Mouse (Mus musculus) yolk sac, embryonic 10.5 days (tissue): ENCODE results near the gene 2310007B03Rik.
"Not testable (repeated sequence)": the region's sequence is repeated elsewhere in the genome, so short reads cannot be mapped to it uniquely, and the experiment has no call there.

Experiments
- DNase-seq: peaks from one replicate; pipeline ENCODE4 v3.0.0-alpha.2; 2017; ENCODE audit warnings: low spot score

Gene 2310007B03Rik

DNA sequence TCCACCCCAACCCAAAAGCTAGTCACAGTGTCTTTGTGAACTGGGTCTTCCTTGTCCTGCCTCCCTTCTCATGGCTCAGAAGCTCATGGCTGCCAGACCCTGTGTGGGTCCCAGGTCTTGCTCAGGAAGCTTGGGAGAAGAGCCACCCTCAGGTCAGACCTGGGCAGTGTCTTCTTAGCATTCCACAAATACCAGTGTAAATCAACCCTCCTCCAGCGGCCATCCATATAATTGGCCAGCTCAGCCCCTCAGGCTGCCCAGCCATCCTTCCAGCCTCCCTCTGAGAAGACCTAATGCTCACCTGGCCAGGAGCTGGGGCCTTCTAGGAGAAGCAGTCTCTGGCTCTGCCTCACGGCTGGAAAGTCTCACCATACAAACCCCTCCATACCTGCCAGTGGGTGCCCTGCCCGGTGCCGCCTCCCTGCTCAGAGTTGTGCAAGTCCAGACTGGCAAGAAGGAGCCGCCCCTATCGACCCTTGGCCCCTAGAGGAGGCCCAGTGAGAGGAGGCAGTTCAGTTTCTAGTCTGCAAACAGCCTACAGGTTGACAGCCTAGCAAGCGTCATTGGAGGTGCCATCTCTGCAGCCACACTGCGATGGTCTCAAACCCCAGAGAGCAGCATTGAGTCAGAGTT is at the start of gene 2310007B03Rik:
2310007B03Rik (minus strand) TSS at position 448 of the 633 bp plus-strand sequence.
- DNase-seq: no peak

DNA sequence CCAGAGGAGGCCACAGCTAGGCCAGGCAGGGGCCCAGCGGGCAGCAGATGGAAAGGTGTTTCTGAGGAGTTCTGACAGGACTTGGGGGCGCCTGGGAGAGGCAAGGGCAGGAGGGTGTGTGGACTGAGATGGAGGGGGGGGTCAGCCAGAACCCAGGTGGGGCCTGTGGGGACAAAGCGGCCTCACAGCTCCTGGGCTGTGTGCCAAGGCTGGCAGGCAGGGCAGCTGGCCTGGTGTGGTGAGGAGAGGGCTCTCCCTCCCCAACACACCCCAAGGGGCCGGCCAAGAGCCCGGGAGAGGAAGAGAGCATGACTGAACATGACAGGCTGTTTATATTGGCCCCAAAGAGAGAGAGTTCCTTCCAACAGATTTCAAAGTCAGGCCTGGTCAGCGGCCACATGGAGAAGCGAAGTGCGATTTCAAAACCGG is 49.5 kb upstream of the 2310007B03Rik start:
- DNase-seq: no peak

DNA sequence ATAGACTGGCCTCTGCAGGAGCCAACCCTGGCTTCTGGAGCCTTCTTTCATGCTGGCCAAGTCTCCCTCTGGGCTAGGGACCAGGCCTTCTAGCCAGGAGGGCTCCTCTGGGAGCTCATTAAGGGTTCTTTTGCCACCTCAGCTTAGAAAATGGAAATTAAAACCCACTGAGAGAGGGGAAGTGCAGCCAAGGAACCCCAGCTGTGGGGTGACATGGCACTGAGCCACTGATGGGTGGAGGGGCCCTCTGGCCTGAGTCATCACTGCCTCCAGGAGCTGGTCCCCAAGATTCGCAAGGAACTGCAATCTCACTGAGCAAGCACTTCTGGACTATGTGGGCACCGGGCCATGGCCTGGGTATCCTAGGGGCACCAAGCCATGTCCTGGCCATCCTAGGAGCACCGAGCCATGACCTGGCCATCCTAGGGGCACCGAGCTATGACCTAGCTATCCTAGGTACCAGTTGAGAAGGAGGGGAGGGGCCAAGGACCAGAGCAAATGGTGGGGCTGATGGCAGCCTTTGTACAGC is 46.9 kb upstream of the 2310007B03Rik start:
- DNase-seq: no peak

DNA sequence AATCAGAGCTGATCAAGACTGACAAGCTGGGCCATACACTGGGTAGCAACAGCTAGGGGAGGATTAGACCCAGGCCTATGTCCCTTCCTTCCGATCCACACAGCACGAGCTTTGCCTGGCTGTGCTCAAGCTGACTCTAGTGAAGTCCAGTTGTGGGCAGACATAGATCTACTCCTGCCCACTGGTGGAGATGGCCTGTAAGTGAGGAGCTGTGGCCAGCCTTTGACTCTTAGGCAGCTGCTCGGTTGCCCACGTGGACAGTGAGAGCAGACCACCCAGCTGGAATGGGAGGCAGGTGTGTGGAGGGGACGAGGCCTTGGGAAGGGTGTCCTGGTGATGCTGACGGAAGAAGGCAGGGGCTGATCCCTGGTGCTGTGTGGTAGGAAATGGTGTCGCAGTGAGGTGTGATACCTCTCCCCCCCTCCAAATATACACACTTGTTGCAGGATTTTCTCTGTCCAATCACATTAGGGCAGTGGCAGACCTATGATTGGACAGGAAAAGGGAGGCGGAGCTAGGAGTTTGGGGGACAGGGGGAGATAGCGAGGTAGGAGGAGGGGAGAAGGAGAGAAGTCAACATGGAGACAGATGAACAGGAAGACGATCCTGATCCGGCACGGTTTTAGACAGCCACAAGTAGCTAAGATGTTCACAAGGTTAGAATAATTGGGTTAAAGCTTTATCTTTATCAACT is 45.7 kb upstream of the 2310007B03Rik start:
- no peak for DNase-seq

DNA sequence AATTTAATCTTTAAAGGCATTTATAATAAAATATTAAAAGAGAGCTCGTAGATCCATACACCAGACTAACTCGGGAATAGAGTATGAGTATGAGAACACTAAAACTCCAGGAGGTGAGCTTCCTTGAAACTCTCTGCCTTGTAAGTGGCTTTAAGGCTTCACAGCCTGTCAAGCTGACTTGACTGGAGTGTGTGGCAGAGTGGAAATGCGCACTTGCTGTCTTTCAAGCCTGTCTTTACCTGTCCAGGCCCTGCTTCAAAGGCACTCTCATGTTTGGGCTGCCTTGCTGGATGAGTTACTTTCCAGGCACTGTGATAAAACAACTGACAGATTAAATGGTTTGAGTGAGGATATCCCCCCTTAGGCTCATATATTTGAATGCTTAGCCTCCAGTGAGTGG is 37.2 kb upstream of the 2310007B03Rik start:
- no peak for DNase-seq

DNA sequence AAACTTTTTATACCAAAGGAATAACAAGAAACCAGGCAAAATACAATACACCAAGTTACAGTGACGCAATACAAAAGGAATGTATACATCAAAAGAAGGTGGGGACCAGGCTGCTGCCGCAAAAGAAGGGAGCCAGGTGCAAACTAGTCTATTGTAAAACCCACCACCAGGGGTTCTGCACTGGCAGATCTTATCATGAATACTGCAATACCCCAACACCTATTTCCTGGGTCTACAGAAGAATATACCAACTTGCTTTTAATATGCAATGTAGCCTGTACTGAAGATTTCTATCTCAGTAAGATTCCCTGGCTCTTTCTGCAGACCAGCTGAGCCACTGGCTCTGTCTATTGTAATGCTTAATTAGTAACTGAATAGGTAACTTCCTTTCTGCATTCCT is 36.7 kb upstream of the 2310007B03Rik start:
- DNase-seq: not testable (repeated sequence)

DNA sequence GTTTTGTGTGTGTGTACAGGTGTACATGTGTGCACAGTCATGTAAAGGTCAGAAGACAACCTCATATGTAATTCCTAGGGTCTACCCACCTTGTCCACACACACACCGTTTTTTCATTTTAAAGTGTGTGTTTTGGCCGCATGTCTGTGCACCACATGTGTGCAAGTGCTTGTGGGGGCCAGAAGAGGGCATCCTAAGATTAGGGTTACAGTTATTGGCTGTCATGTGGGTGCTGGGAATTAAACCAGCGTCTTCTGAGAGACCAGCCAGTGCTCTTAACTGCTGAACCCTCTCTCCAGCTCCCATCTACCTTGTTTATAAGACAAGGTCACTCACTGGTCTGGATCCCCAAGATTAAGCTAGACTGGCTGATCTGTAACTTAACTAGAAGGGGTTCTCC is 34.2 kb upstream of the 2310007B03Rik start:
- no peak for DNase-seq

DNA sequence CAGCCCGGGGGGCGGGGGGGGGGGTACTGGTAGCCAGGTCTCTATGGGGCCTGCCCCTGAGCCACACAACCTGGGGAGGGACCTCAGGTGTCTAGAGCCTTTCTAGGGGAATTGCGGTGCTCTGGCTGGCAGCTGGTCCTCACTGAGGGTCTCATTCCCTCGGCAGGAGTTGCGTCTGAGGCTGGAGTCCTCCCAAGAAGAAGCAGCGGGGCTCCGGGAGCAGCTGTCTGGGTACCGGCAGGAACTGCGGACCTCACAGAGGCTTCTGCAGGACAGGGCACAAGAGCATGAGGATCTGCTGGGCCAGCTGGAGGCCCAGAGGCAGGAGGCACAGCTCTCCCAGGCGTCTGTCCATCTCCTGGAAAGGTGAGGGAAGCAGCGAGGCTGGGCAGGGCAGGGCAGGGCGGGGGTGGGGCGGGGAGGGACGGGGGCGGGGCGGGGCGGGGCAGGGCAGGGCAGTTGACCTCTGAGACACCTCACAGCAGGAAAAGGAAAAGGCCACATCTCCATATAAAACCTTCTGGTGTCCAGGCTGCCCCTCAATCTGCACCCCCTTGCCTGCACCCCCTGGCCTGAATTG is 30.1 kb upstream of the 2310007B03Rik start:
- DNase-seq: no peak

DNA sequence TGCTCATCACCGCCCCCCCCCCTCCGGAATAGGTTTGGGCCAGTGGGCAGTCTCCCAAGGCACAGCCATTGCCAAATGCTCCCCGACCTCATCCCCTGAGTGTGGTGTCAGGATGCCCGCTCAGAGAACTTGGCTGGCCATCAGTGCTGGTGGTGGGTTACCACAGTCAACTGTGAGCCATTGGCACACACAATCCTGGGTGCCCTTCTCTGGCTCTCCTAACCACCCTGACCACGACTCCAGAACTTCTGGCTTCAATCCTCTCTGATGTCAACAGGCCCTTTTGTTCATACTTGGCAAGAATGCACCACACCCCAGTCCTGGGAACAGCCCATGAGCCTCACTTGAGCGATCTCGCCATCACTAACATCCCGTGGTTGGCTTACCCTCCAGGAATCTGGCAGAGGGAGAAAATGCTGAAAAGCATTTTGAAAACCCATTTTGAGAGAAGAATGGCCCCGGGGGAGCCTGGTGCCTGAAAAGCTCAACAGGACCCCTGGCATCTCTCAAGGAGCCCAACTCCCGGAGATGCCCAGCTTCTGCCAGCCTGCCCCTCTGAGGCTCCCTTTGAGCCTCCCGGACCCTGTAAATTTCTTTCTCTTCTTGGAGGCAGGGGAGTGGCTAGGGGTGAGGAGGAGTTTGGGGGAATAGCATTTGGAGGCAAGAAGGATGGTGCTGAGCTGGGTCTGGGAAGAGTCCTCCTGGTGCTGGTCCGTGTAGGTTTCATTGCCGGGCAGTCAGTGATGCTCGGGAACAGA is 23.5 kb upstream of the 2310007B03Rik start:
- no peak for DNase-seq

DNA sequence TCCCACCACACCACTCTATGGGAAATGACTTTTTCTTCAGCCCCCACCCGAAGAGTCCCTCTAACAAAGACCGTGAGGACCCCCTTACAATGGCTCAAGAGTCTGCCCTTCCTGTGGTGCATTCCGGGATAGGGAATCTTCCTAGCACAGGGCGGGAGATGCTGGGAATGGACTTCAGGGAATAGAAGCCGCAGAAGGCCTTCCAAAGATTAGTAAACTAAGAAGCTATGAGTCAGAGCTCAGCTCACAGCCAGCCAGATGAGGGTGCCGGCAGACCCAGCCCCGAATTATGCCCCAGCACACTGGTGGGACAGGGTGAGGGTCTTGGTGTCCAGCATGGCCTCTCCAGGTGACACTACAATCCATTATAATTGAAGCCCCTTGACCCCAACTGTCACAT is 21.5 kb upstream of the 2310007B03Rik start:
- no peak for DNase-seq

DNA sequence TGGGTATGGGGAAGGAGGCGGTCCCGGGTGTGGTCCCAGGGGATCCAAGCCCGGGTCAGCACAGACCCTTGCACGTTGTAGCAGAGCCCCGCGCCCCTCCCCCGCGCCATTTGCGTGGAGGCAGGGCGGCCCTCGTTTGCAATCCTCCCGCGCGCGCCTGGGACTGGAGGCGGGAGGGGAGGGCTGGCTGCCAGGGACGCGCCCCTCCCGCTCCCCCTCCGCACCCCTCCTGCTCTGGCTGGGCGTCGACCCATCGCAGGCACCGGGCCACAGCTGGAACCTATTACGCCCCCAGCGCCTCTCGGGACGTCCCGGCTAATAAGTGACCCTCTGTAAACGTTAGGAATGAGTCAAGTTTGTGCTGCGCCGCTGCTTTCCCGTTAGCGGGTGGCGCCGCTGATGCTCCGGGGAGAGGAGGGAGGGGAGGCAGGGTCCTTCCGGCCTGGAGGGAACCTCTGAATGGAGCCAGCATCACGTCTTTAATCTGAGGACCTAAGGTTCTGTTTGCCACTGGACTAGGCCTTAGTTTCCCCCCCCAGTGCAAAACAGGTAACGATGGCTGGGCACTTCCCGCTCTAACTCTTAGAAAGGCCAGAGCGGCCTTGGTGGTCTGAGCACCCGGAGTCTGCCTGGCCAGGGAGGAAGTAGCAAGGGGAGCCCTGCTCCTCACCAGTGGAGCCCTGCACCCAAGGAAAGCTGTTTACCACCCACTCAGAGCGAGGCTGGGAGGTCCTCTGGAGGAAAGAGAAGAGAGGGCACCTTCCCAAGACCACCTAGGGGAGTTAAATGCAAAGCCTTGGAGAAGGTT is 16.0 kb upstream of the 2310007B03Rik start:
- peak; percentile 48 for DNase-seq

DNA sequence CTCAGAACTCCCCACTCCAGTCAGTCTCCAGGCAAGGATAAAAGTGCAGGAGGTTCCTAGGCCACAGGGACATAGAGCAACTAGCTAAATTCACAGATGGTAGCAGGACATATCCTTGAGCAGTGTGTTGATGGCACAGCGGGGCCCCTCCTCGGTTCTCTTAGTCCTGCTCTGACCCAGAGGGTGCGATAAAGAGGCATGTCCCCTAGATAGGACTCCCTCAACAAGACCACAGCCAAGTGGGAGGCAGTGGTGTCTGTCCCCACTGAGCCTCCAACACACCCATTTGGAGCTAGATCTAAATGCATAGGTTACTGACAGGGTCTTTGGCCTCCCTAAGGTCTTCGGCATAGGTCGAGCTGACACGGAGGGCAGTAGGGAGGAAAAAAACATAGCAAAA is 15.1 kb upstream of the 2310007B03Rik start:
- DNase-seq: no peak

DNA sequence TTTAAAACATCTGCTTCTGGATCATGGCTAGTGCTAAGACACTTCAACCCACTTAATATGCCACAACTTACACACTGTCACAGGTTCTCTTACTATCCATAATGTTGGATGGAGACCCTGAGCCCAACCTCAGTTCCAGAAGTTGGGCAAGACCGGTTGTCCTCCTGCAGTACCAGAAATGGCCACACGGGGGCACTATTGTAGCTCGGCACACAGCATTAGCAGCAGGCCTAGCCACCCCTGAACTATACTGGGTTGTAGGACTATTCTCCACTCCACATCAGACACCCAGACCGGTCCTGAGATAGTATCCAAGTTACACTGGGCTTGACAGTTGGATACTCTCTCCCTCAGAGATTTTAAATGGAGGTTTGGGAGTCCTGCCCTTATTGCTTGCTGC is 13.7 kb upstream of the 2310007B03Rik start:
- DNase-seq: peak; percentile 67

DNA sequence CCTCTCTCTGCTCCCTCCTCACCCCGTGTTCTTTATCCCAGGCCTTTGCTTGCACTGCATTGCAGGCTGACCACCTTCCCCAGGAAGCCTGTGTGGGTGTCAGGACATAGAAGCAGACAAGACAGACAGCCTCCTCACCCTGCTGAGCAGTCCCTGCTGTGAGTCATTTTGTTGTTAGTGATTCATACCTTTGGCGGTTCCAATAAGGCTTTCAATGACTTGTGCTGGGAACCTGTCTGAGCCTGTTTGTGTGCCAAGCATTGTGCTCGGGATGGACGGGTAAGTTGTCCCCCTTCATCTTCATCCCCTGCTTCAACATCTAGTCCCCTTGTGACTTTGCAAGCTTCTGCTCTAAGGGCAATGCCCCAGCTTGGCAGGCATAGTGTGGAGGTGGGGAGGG is 12.9 kb upstream of the 2310007B03Rik start:
- no peak for DNase-seq

DNA sequence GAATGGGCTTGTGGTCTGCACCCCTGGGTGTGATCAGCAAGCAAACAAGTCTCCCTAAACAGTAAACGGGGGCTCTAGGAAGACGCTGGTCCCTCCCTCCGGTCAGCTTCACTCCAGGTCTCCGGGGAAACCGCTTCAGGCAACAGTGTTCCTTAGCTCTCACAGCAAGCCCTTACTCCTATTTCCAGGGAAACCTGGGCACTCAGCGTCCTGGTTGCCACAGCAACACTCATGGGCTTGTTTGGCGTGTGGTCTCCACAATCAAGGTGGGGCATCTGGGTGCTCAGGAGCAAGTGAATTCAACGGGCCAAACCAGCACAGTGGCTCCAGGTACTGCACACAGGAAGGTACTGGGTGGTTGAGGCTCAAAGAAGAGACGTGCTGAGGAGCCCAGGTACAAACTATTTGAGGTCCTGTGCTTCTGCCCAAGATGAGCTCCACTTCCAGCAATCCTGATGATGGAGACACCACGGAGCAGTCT is 7.6 kb upstream of the 2310007B03Rik start, which contains the start of gene Crocc2:
Crocc2 (plus strand) TSS at position 431 of the 481 bp plus-strand sequence.
- no peak for DNase-seq

DNA sequence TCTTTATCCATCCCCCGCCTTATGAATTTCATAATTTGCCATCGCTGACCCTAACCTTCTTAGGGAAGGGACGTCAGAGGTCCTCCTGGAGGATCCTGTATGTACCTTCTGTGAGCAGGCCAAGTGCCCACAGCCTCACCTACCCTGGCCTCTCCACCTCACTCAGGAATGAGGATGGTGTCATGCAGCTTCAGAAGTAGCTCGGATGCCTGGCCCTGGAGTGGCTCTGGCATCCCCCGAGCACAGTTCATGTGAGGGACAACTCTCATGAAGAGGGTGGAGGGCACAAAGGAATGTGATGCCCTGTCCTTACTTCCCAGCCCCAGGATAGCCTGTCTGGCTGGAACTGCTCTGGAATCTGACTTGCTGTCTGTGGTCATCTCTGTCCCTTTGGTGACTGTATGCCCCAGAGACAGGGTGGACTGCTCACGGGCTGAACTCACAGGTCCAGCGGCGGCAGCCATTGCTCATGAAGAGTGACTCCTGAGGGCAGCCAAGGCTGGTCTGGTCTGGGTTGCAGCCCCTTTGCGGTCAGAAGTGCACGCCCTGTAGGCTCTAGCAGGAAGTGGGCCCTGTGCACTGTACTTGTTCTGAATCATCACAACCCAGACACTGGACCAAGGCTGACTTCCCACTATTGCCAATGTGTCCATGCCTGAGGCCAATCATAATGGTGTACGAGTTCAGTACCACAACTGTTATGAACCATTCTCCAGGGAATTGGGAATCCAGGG is 5.8 kb upstream of the 2310007B03Rik start:
- DNase-seq: no peak

DNA sequence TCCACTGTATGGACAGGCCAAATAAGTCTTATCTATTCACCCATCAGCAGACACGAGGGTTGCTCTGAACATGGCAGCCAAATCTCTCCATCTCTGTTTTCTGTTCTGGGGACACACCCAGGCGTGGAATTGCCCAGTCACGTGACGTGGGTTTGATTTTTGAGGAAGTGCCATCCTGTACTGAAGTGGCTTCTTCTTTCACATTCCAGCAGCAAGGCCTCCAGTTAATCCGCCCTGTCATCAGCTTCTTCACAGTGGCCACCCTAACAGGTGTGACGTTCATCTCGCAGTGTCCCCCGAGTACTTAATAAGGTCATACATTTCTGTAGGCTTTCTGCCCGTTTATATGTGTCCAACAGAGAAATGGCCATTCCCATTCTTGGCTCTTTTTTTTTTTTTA is 4.7 kb upstream of the 2310007B03Rik start:
- DNase-seq: no peak

DNA sequence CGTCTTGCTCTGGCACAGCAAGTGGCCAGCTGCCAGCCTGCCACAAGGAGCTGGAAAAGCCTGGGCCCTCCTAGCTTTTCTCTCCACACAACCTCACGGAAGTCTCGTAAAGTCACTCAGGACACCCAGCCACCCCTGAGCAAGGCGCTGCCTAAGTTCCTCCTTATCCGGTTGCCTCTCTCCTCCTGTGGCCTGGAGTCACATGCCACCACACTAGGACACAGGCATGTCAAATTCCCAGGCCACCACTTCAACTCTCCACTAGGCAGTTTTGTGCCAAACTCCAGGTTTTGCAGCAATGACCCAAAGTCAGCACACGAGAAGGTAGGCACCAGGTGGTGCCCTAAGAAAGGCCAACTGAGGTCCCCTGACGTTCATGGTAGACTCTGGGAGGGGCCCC is 1.8 kb upstream of the 2310007B03Rik start:
- no peak for DNase-seq

DNA sequence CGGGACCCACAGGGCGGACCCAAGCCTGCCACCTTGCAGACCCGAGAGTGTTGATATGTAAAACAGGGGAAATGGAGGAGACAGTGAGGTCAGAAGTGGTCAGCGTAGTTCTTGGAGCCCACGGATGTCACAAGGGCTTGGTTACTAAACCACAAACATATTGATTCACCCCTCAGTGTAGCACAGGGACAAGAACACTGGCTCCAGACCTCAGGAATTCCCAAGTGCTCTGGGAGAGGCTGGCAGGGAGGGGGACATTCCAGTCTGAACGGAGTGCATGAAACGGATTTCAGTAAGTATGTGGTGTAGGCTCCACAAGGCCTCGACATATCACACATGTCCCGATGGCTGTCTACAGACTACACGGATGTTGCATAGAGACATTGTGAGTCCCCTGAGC is 1.2 kb upstream of the 2310007B03Rik start:
- DNase-seq: no peak

DNA sequence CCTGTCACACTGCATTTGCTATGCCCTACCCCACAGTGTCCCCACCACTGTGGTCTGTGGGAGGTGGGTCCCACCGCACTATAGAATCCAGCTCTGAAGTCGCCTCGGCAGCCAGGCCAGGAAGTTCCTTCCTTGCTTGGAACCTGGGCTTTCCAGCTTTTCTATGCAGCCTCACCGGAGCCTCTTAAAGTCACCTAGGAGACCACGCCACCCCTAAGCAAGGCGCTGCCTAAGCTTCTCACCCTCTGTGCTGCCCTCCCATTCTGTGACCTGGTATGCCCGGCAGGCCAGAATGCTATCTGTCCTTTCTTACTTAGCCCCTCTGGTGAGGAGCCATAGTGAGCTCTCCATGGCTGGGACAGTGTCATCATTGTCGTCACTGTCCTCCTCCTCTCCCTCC is 602 bp upstream of the 2310007B03Rik start:
- no peak for DNase-seq
